Mouse (Mus musculus) MEL (cell line): ENCODE measurements around the gene Sgpp2. TPM values are rescaled to one million over a fixed set of nuclear protein-coding genes. Genes with fewer than 3 reads are reported as not detected.

Source experiments
- DNase-seq: peaks from one replicate; pipeline ENCODE4 v3.0.0; 2011; ENCODE audit warnings: low read depth, low spot score
- H3K27ac ChIP-seq: 2 replicates; pipeline ENCODE4 v1.5.1; 2012; ENCODE audit warnings: low read depth, mild to moderate bottlenecking, control low read depth, low read length, moderate library complexity; ENCODE audit not compliant: control insufficient read depth
- H3K27me3 ChIP-seq, 2 experiments: fragments of 150-350 bp in 1 of 2; sonication (generic) in 1 of 2; 2 replicates each; pipeline ENCODE4 v1.6.1; 2012; ENCODE audit warnings: low read length in 2 of 2, mild to moderate bottlenecking in 2 of 2, improper control_type of control experiment in 1 of 2, moderate library complexity in 1 of 2; ENCODE audit not compliant: insufficient read depth in 2 of 2, control insufficient read depth in 1 of 2
- H3K36me3 ChIP-seq, 2 experiments: 2 replicates each; pipeline ENCODE4 v1.6.1; 2012 to 2014; ENCODE audit warnings: low read length in 2 of 2, improper control_type of control experiment in 1 of 2, inconsistent platforms in 1 of 2, mild to moderate bottlenecking in 1 of 2; ENCODE audit not compliant: insufficient read depth in 2 of 2, control insufficient read depth in 1 of 2
- H3K4me1 ChIP-seq, 2 experiments: fragments of 150-350 bp in 1 of 2; sonication (generic) in 1 of 2; 2 replicates each; pipeline ENCODE4 v1.6.1; 2012; ENCODE audit warnings: low read length in 2 of 2, improper control_type of control experiment in 1 of 2, mild to moderate bottlenecking in 1 of 2; ENCODE audit not compliant: insufficient read depth in 2 of 2, control insufficient read depth in 1 of 2
- H3K4me3 ChIP-seq, 2 experiments: fragments of 150-350 bp in 1 of 2; sonication (generic) in 1 of 2; 2 replicates each; pipeline ENCODE4 v1.5.1; 2012; ENCODE audit warnings: low read depth in 2 of 2, low read length in 2 of 2, mild to moderate bottlenecking in 2 of 2, moderate library complexity in 2 of 2, control low read depth in 1 of 2, improper control_type of control experiment in 1 of 2; ENCODE audit not compliant: control insufficient read depth in 1 of 2, insufficient read depth in 1 of 2
- H3K79me2 ChIP-seq: 2 replicates; pipeline ENCODE4 v1.6.1; 2012; ENCODE audit warnings: mild to moderate bottlenecking, low read length, moderate library complexity; ENCODE audit not compliant: control insufficient read depth, poor library complexity, insufficient read depth
- H3K9ac ChIP-seq: 2 replicates; pipeline ENCODE4 v1.6.1; 2012; ENCODE audit warnings: low read depth, mild to moderate bottlenecking, control low read depth, low read length, moderate library complexity; ENCODE audit not compliant: control insufficient read depth, poor library complexity, severe bottlenecking
- H3K9me3 ChIP-seq: fragments of 150-350 bp; sonication (generic); replicated peaks from 2 replicates; pipeline ENCODE4 v1.6.1; 2012; ENCODE audit warnings: mild to moderate bottlenecking, low read length, improper control_type of control experiment, moderate library complexity; ENCODE audit not compliant: insufficient read depth
- CTCF ChIP-seq, 3 experiments: IDR thresholded peaks in 2 of 3; conservative IDR thresholded peaks in 1 of 3; 2 replicates each; pipeline ENCODE4 v1.5.1; 2011 to 2012; ENCODE audit warnings: low read length in 3 of 3, low read depth in 2 of 3, mild to moderate bottlenecking in 2 of 3, improper control_type of control experiment in 1 of 3, inconsistent platforms in 1 of 3, mixed read lengths in 1 of 3, moderate library complexity in 1 of 3; ENCODE audit not compliant: control insufficient read depth in 1 of 3, insufficient read depth in 1 of 3, poor library complexity in 1 of 3, severe bottlenecking in 1 of 3
- E2F4 ChIP-seq: IDR thresholded peaks from 2 replicates; pipeline ENCODE4 v1.6.1; 2011; ENCODE audit warnings: low read depth, low read length, improper control_type of control experiment, borderline replicate concordance
- ELF1 ChIP-seq: IDR thresholded peaks from 2 replicates; pipeline ENCODE4 v1.6.1; 2014; ENCODE audit warnings: low read depth, mild to moderate bottlenecking, inconsistent platforms, low read length, improper control_type of control experiment, moderate library complexity
- ETS1 ChIP-seq: IDR thresholded peaks from 2 replicates; pipeline ENCODE4 v1.6.1; 2012; ENCODE audit warnings: low read depth, mild to moderate bottlenecking, inconsistent platforms, low read length, improper control_type of control experiment, moderate library complexity
- JUND ChIP-seq: IDR thresholded peaks from 2 replicates; pipeline ENCODE4 v1.6.1; 2011; ENCODE audit warnings: low read depth, mild to moderate bottlenecking, improper control_type of control experiment, low read length
- MAFK ChIP-seq: IDR thresholded peaks from 2 replicates; pipeline ENCODE4 v1.6.1; 2011; ENCODE audit warnings: low read depth, mild to moderate bottlenecking, low read length, improper control_type of control experiment, borderline replicate concordance
- MAX ChIP-seq: IDR thresholded peaks from 2 replicates; pipeline ENCODE4 v1.6.1; 2011; ENCODE audit warnings: low read length, improper control_type of control experiment
- MAZ ChIP-seq: IDR thresholded peaks from 2 replicates; pipeline ENCODE4 v1.6.1; 2012; ENCODE audit warnings: low read depth, mild to moderate bottlenecking, inconsistent platforms, low read length, improper control_type of control experiment
- NRF1 ChIP-seq: IDR thresholded peaks from 2 replicates; pipeline ENCODE4 v1.6.1; 2014; ENCODE audit warnings: low read depth, mild to moderate bottlenecking, inconsistent platforms, low read length, improper control_type of control experiment, moderate library complexity; ENCODE audit not compliant: poor library complexity, insufficient read depth, severe bottlenecking
- POLR2A ChIP-seq, 2 experiments: IDR thresholded peaks; 2 replicates each; pipeline ENCODE4 v1.6.1; 2011 to 2012; ENCODE audit warnings: low read length in 2 of 2, mild to moderate bottlenecking in 2 of 2, control low read depth in 1 of 2, improper control_type of control experiment in 1 of 2, low read depth in 1 of 2, moderate library complexity in 1 of 2; ENCODE audit not compliant: control insufficient read depth in 1 of 2, insufficient read depth in 1 of 2, poor library complexity in 1 of 2
- POLR2AphosphoS2 ChIP-seq: IDR thresholded peaks from 2 replicates; pipeline ENCODE4 v1.6.1; 2011; ENCODE audit warnings: low read length, improper control_type of control experiment
- POLR2AphosphoS5 ChIP-seq: IDR thresholded peaks from 2 replicates; pipeline ENCODE4 v1.6.1; 2012; ENCODE audit warnings: low read depth, borderline replicate concordance, mild to moderate bottlenecking, inconsistent platforms, low read length, moderate library complexity, mixed read lengths
- RAD21 ChIP-seq: IDR thresholded peaks from 2 replicates; pipeline ENCODE4 v1.6.1; 2011; ENCODE audit warnings: mild to moderate bottlenecking, low read depth, low read length, improper control_type of control experiment
- RCOR1 ChIP-seq: IDR thresholded peaks from 2 replicates; pipeline ENCODE4 v1.6.1; 2012; ENCODE audit warnings: low read depth, mild to moderate bottlenecking, inconsistent platforms, low read length, improper control_type of control experiment
- SMC3 ChIP-seq: IDR thresholded peaks from 2 replicates; pipeline ENCODE4 v1.6.1; 2011; ENCODE audit warnings: low read depth, low read length, improper control_type of control experiment
- TAL1 ChIP-seq: IDR thresholded peaks from 2 replicates; pipeline ENCODE4 v1.6.1; 2012; ENCODE audit warnings: mild to moderate bottlenecking, inconsistent platforms, low read length, moderate library complexity, mixed read lengths
- TBP ChIP-seq: IDR thresholded peaks from 2 replicates; pipeline ENCODE4 v1.8.0; 2011; ENCODE audit warnings: low read depth, low read length, improper control_type of control experiment
- TCF12 ChIP-seq: IDR thresholded peaks from 2 replicates; pipeline ENCODE4 v1.6.1; 2014; ENCODE audit warnings: low read depth, mild to moderate bottlenecking, inconsistent platforms, low read length, improper control_type of control experiment, moderate library complexity
- ZC3H11A ChIP-seq: IDR thresholded peaks from 2 replicates; pipeline ENCODE4 v1.6.1; 2012; ENCODE audit warnings: low read depth, mild to moderate bottlenecking, inconsistent platforms, low read length, improper control_type of control experiment
- ZMIZ1 ChIP-seq: IDR thresholded peaks from 2 replicates; pipeline ENCODE4 v1.6.1; 2012; ENCODE audit warnings: low read depth, mild to moderate bottlenecking, inconsistent platforms, low read length, improper control_type of control experiment, moderate library complexity
- ZNF384 ChIP-seq: IDR thresholded peaks from 2 replicates; pipeline ENCODE4 v1.6.1; 2012; ENCODE audit warnings: low read depth, mild to moderate bottlenecking, inconsistent platforms, low read length, improper control_type of control experiment
- polyA plus RNA-seq, 2 experiments: library from polyadenylated mRNA; stranded (reverse) in 1 of 2; unstranded in 1 of 2; fragments of >175 nt in 1 of 2; fragments of >200 nt in 1 of 2; gene quantifications; 2 replicates each; pipeline versions ENCODE4 v1.2.1 to v1.2.4; 2012; ENCODE audit warnings: low replicate concordance in 2 of 2, low read depth in 1 of 2; ENCODE audit not compliant: insufficient read length in 2 of 2, insufficient read depth in 1 of 2, missing spikeins in 1 of 2
- total RNA-seq: library from RNA; depleted of rRNA; stranded (reverse); fragments of 300-350 nt; gene quantifications from 2 replicates; pipeline ENCODE4 v1.2.3, GENCODE M21; 2012

The Sgpp2 gene
- total and polyA plus RNA-seq, 3 experiments, result 0.08 to 0.12 TPM; not detected in 1

DNA sequence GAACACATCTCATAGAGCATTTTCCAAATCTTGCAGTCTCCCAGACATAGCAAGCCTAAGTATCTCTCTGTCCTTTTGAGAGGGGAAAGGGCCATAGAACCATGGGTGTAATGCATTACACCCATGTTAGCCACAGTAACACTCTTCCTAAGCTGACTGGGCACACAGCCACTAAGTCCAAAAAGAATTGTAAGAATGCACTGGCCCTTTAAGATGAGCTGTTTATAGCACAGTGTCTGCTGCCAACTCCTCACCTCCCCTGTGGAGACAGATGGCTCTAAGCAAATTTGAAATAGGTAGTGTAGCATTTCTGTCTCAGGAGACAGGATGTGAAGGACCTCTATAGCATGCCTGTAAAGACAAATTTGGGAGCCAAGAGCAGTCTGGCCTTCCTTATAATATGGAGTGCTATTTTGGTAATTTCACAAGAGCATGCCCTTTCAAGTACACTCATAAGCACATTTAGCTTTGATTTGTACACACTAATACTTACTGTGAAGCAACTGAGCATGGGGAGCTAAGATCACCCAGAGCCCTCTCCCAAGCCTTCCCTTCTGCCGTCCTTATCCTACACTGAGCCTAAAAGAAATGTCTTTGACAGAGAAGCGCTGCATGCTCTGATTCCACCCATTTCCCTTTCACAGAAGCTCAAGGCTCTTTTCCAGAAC, 61.6 kb downstream of the Sgpp2 start:
- Histone ChIP-seq H3K4me1 (no peaks in the 10 kb centered on the region), H3K4me3 (no peak overlapping the region), H3K79me2 (no peaks in the 10 kb centered on the region), H3K9me3 (no peaks in the 10 kb centered on the region), H3K9ac (no peak overlapping the region), H3K27me3 (no peaks in the 10 kb centered on the region), H3K36me3 (no peaks in the 10 kb centered on the region), H3K27ac (no peak overlapping the region)
- no peak for TF ChIP-seq MAZ
- no peak for TF ChIP-seq TCF12
- TF ChIP-seq TBP, result no peak
- no peak for TF ChIP-seq JUND
- no peak for TF ChIP-seq MAFK
- no peak for TF ChIP-seq NRF1
- no peak for TF ChIP-seq SMC3
- no peak for TF ChIP-seq POLR2AphosphoS5
- no peak for TF ChIP-seq CTCF (IDR thresholded peaks at IDR 0.05 in 2 of 3, conservative IDR thresholded peaks at IDR 0.05 in 1 of 3; ENCODE audit: control insufficient read depth in 1 of 3, insufficient read depth in 1 of 3, low read depth in 2 of 3, low read length in 3 of 3, poor library complexity in 1 of 3, severe bottlenecking in 1 of 3)
- no peak for TF ChIP-seq ETS1
- TF ChIP-seq ELF1, result no peak
- no peak for DNase-seq

DNA sequence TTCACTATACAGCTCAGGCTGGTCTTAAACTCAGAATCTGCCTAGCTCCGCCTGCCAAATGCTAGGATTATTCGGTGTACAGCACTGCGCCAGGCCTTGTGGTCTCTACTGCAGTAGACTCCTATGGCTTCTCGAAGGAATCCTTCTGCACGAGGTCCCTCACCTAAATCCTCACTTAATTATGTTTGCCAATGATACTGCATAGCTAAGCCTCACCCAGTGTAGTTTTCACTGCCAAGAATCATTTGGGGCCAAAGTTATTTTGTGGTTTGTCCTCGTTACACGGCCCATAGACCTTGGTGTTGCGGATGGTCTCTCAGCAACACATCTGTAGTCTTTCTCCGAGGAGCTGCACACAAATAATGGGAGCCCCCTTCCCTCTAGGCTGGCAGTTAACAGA, 62.2 kb downstream of the Sgpp2 start:
- H3K79me2 ChIP-seq, result no peaks in the 10 kb centered on the region
- H3K27me3 ChIP-seq, result no peaks in the 10 kb centered on the region
- H3K27ac ChIP-seq, result no peak overlapping the region
- no peak for TF ChIP-seq TAL1
- no peak for TF ChIP-seq ZMIZ1
- no peak for TF ChIP-seq RAD21
- TF ChIP-seq ZNF384, result no peak
- no peak for TF ChIP-seq MAX
- no peak for TF ChIP-seq POLR2AphosphoS2
- no peak for TF ChIP-seq ZC3H11A
- no peak for TF ChIP-seq TCF12
- no peak for TF ChIP-seq RCOR1
- no peak for TF ChIP-seq POLR2A (IDR thresholded peaks at IDR 0.05; ENCODE audit: control insufficient read depth in 1 of 2, insufficient read depth in 1 of 2, low read depth in 1 of 2, low read length in 2 of 2, poor library complexity in 1 of 2)
- no peak for TF ChIP-seq E2F4
- no peaks in the 10 kb centered on the region for H3K4me1 ChIP-seq
- no peak overlapping the region for H3K4me3 ChIP-seq
- no peaks in the 10 kb centered on the region for H3K9me3 ChIP-seq
- H3K36me3 ChIP-seq, result no peaks in the 10 kb centered on the region
- no peak for DNase-seq
- H3K9ac ChIP-seq, result no peak overlapping the region
